Mouse (Mus musculus) spleen, adult 2 months (tissue): ENCODE measurements around the gene Rnaseh2b. TPM values are rescaled to one million over a fixed set of nuclear protein-coding genes. Genes with fewer than 3 reads are reported as not detected.
A peak's percentile ranks its signal among the peaks of the same experiment; 100 is the strongest.

Source experiments
- DNase-seq, 2 experiments: peaks; one replicate each; pipeline versions ENCODE4 v3.0.0 to v3.0.0-alpha.2; 2012 to 2021; ENCODE audit warnings: low spot score in 2 of 2, low read depth in 1 of 2
- H3K27ac ChIP-seq: fragments of 200-500 bp; 2 replicates; pipeline ENCODE4 v1.5.1; 2012; ENCODE audit warnings: low read length, inconsistent platforms; ENCODE audit not compliant: insufficient read depth
- H3K27me3 ChIP-seq: fragments of 200-500 bp; 2 replicates; pipeline ENCODE4 v1.6.1; 2012; ENCODE audit warnings: mild to moderate bottlenecking, moderate library complexity, low read length, inconsistent platforms; ENCODE audit not compliant: control insufficient read depth, insufficient read depth
- H3K36me3 ChIP-seq: fragments of 200-500 bp; 2 replicates; pipeline ENCODE4 v1.6.1; 2012; ENCODE audit warnings: mild to moderate bottlenecking, low read length, inconsistent platforms; ENCODE audit not compliant: control insufficient read depth, insufficient read depth
- H3K4me1 ChIP-seq: fragments of 200-500 bp; 2 replicates; pipeline ENCODE4 v1.6.1; 2011; ENCODE audit warnings: inconsistent platforms; ENCODE audit not compliant: control insufficient read depth, insufficient read depth, insufficient read length
- H3K4me3 ChIP-seq: fragments of 200-500 bp; 2 replicates; pipeline ENCODE4 v1.5.1; 2011; ENCODE audit warnings: mild to moderate bottlenecking, inconsistent platforms; ENCODE audit not compliant: insufficient read depth, insufficient read length; ENCODE audit errors: extremely low read depth
- CTCF ChIP-seq: fragments of 200-500 bp; IDR thresholded peaks from 2 replicates; pipeline ENCODE4 v1.5.1; 2011; ENCODE audit warnings: mild to moderate bottlenecking, inconsistent platforms; ENCODE audit not compliant: insufficient read depth, insufficient read length, insufficient replicate concordance; ENCODE audit errors: extremely low read depth
- POLR2A ChIP-seq: fragments of 200-500 bp; IDR thresholded peaks from 2 replicates; pipeline ENCODE4 v1.6.1; 2011; ENCODE audit warnings: low read depth, low read length, inconsistent platforms
- WGBS: fragments of 180-500 bp; shearing (Covaris S2); methylation state at CpG from one replicate; pipeline ENCODE4 v1.1.7; 2018; 5-methylcytosine and 5-hydroxymethylcytosine counted together
- polyA plus RNA-seq: library from polyadenylated mRNA; depleted of rRNA; stranded (reverse); fragments of >200 nt; gene quantifications from 2 replicates; pipeline ENCODE4 v1.2.3, GENCODE M21; 2012

Gene Rnaseh2b
- polyA plus RNA-seq, 1 experiment: 2.2 TPM

DNA sequence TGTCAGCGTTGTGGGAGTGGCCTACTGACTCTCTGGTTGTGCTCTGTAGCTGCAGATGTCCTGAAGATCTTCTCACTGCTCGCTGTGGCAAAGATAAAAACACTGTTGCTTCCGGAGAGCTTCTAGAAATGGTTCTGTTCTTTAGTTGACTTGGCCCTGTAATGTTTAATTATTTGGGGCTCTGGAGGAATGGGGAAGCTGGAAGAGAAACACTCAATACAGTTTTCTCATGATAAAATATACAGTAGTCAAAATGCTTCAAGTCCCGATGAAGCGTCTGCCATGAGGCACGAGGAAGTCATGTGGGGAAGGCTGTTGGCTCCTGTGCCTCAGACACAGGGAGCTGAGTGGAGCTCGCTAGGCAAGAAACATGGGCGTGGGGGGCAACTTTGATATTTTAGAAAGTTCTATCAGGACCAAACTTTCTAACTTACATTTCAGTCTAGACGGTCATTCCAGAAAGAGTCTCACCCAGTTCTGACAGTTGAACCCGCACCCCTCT, 50.3 kb downstream of the Rnaseh2b start:
- Histone ChIP-seq H3K27ac (peak overlapping the region; percentile 4; the same call in 1 of the 2 replicates), H3K4me3 (no peak overlapping the region), H3K27me3 (no peaks in the 10 kb centered on the region), H3K4me1 (peaks cover 2% of the 10 kb centered on the region; the same call in 1 of the 2 replicates), H3K36me3 (no peaks in the 10 kb centered on the region)
- WGBS: 27% methylated on average over 10 of the region's 10 CpGs
- no peak for TF ChIP-seq CTCF
- TF ChIP-seq POLR2A: no peak
- DNase-seq: peak in 1 of 2 experiments; percentile 17

DNA sequence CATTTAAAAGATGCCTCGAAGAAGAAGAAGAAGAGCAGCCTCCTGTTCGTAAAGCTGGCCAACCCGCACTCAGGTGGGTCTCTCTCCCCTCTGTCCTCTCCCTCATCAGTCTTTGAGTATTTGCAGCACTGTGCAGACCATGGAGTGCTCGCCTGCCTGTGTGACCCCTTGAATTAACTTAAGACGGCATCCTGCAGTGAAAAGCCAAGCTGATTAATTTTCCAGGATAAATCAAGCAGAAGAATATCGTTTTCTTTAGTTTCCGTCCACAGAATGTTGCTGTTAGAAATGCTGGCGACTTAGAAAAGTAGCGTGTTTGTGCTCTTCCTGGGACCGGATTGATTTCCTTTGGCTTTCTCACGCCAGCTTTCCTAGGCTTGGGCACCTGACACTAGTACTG, 54.2 kb downstream of the Rnaseh2b start:
- DNase-seq: no peak
- no peak overlapping the region for H3K4me3 ChIP-seq
- no peak for TF ChIP-seq CTCF
- TF ChIP-seq POLR2A: no peak
- H3K27ac ChIP-seq: no peak overlapping the region
- peaks cover 3% of the 10 kb centered on the region; the same call in 1 of the 2 replicates for H3K36me3 ChIP-seq
- H3K4me1 ChIP-seq: peaks cover 5% of the 10 kb centered on the region; the same call in 1 of the 2 replicates
- H3K27me3 ChIP-seq: no peaks in the 10 kb centered on the region
- 87% methylated on average over 11 of the region's 11 CpGs for WGBS

GRCm38 (mm10) chr14:62347103-62347502, 54.7 kb downstream of the Rnaseh2b start:
- peaks cover 3% of the 10 kb centered on the region; the same call in 1 of the 2 replicates for H3K36me3 ChIP-seq
- peak overlapping the region; percentile 50; the same call in 1 of the 2 replicates for H3K27ac ChIP-seq
- TF ChIP-seq POLR2A (no peak), CTCF (no peak)
- no peaks in the 10 kb centered on the region for H3K27me3 ChIP-seq
- H3K4me1 ChIP-seq: peaks cover 5% of the 10 kb centered on the region; the same call in 1 of the 2 replicates
- 40% methylated on average over 7 of the region's 7 CpGs for WGBS
- DNase-seq: no peak
- peak overlapping the region; percentile 36; the same call in 1 of the 2 replicates for H3K4me3 ChIP-seq

GRCm38 (mm10) chr14:62349786-62350185, 57.4 kb downstream of the Rnaseh2b start:
- H3K27me3 ChIP-seq: no peaks in the 10 kb centered on the region
- DNase-seq: no peak
- TF ChIP-seq POLR2A (no peak), CTCF (no peak)
- peaks cover 5% of the 10 kb centered on the region; the same call in 1 of the 2 replicates for H3K4me1 ChIP-seq
- WGBS: 91% methylated on average over 5 of the region's 5 CpGs
- peaks cover 3% of the 10 kb centered on the region; the same call in 1 of the 2 replicates for H3K36me3 ChIP-seq
- H3K27ac ChIP-seq: no peak overlapping the region
- no peak overlapping the region for H3K4me3 ChIP-seq

- H3K4me3 ChIP-seq: no peak overlapping the region
- H3K27ac ChIP-seq: no peak overlapping the region
- WGBS: 88% methylated on average over 4 of the region's 4 CpGs
- H3K27me3 ChIP-seq: no peaks in the 10 kb centered on the region
- DNase-seq: no peak
- H3K4me1 ChIP-seq: peaks cover 5% of the 10 kb centered on the region; the same call in 1 of the 2 replicates
- H3K36me3 ChIP-seq: peaks cover 3% of the 10 kb centered on the region; the same call in 1 of the 2 replicates
- TF ChIP-seq CTCF (no peak), POLR2A (no peak)
Observed at GRCm38 (mm10) chr14:62350186-62350585, 57.8 kb downstream of the Rnaseh2b start.

GRCm38 (mm10) chr14:62350890-62351289, 58.5 kb downstream of the Rnaseh2b start:
- TF ChIP-seq CTCF (no peak), POLR2A (no peak)
- DNase-seq: no peak
- no peak overlapping the region for H3K4me3 ChIP-seq
- WGBS: 95% methylated on average over 3 of the region's 3 CpGs
- peaks cover 3% of the 10 kb centered on the region; the same call in 1 of the 2 replicates for H3K36me3 ChIP-seq
- H3K27me3 ChIP-seq: no peaks in the 10 kb centered on the region
- H3K4me1 ChIP-seq: peaks cover 5% of the 10 kb centered on the region; the same call in 1 of the 2 replicates
- H3K27ac ChIP-seq: no peak overlapping the region

DNA sequence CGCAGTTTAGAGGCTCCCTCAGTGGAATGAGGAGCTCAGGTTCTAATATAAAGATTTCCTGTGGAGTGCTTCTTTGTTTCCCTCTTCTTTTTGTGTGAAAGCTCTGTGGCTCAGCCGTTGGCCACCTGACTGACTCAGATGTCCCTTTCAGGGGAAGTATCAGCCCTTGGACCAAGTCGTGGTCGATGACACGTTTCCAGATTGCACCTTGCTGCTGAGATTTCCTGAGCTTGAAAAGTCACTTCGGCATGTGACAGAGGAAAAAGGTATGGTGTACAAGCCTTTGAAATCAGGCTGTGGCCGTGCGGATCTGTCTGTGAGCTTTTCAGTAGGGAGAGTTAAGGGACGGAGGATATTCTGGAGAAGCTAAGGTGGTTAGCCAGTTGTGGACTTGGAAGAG, 61.0 kb downstream of the Rnaseh2b start:
- WGBS: 72% methylated on average over 9 of the region's 9 CpGs

More for the DNA sequence above, 61.0 kb downstream of the Rnaseh2b start:
- Histone ChIP-seq H3K4me1 (no peaks in the 10 kb centered on the region), H3K4me3 (no peak overlapping the region), H3K27ac (no peak overlapping the region), H3K36me3 (peaks cover 3% of the 10 kb centered on the region; the same call in 1 of the 2 replicates), H3K27me3 (no peaks in the 10 kb centered on the region)
- no peak for DNase-seq
- TF ChIP-seq CTCF: no peak
- TF ChIP-seq POLR2A: no peak
